Mouse (Mus musculus) erythroblast, adult 5-6 weeks (primary cell): Measurements from ENCODE around the gene H3f3b. TPM values are rescaled to one million over a fixed set of nuclear protein-coding genes. Genes with fewer than 3 reads are reported as not detected.

Source experiments
- ATAC-seq: replicated peaks from 2 replicates; pipeline ENCODE4 v1.8.0; 2016; ENCODE audit warnings: moderate number of reproducible peaks, mild to moderate bottlenecking, moderate TSS enrichment, inconsistent platforms; ENCODE audit not compliant: poor library complexity, low FRiP score, severe bottlenecking
- total RNA-seq, 2 experiments: library from RNA; stranded (forward) in 1 of 2; stranded (reverse) in 1 of 2; fragments of 150-400 nt in 1 of 2; fragments of 200-764, 138-1000 nt in 1 of 2; gene quantifications; 2 replicates each; pipeline versions ENCODE4 v1.2.3 to v1.2.4; 2015 to 2017; ENCODE audit warnings: low replicate concordance in 2 of 2

H3f3b gene
- total RNA-seq, 2 experiments from 2014 or later, result 384 to 401 TPM

DNA sequence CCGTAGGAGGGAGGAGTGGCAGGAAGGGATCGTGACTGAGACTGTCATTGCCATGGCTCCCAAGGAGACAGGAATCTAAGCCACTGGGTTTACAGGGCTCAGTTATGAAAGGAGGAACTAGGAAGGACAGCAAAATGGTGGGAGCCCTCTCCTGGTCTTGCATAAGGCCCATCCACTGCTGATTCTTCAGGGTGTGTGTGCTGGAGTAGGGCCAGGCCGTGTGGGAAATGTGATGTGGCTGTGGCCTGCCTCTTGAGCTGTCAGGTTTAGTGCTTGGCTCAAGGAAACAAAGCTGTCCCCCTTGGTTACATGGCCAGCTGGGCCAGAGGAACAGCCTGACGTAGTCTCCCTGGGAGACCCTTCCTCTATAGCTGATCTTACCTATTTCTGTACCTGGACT, 22.4 kb upstream of the H3f3b start:
- ATAC-seq, result no peak

DNA sequence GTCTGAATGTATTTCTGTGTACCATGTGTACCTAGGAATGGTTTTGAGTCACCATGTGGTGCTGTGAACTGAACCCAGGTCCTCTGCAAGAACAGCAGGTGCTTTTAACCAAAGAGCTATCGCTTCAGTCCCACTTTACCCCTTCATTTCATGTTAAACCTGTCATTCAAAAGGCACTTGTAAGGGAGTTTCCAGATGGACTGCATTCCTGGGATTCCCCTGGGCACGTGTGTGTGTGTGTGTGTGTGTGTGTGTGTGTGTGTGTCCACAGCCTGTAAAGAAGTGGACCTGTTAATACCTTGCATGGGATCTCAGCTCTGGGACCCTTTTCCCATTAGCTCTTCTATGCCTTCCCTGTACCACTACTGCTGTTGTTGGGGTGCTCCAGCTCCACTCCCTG, 21.8 kb upstream of the H3f3b start:
- no peak for ATAC-seq

DNA sequence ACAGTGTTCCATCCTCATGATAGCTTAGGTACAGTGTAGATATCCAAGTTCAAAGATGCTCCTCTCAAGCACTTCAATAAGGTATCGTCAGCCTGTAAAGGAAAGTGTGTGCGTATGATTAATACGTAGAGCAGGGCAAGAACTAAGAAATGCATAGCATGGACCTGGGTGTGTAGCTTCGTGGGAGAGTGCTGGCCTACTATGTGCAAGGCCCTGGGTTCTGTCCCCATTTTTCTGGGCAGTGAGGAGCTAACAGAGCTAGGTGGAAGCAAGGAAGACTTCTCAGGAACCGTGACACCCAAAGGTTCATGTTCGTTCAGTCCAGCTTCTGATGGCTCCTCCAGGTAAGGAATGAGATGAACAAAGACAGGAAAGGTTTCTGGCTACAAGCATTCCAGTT, 17.4 kb upstream of the H3f3b start:
- no peak for ATAC-seq

DNA sequence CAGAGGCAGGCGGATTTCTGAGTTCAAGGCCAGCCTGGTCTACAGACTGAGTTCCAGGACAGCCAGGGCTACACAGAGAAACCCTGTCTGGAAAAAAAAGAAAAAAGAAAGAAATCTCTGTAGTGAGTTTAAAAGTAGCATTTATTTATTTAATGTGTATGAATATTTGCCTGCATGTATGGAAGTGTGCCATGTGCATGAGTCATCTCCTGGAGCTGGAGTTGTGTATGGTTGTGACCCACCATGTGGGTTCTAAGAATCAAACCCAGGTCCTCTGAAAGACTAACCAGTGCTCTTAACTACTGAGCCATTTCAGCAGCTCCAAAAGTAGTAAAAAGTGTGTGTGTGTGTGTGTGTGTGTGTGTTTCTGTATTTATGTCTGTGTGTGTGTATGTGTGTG, 15.5 kb upstream of the H3f3b start:
- no peak for ATAC-seq

DNA sequence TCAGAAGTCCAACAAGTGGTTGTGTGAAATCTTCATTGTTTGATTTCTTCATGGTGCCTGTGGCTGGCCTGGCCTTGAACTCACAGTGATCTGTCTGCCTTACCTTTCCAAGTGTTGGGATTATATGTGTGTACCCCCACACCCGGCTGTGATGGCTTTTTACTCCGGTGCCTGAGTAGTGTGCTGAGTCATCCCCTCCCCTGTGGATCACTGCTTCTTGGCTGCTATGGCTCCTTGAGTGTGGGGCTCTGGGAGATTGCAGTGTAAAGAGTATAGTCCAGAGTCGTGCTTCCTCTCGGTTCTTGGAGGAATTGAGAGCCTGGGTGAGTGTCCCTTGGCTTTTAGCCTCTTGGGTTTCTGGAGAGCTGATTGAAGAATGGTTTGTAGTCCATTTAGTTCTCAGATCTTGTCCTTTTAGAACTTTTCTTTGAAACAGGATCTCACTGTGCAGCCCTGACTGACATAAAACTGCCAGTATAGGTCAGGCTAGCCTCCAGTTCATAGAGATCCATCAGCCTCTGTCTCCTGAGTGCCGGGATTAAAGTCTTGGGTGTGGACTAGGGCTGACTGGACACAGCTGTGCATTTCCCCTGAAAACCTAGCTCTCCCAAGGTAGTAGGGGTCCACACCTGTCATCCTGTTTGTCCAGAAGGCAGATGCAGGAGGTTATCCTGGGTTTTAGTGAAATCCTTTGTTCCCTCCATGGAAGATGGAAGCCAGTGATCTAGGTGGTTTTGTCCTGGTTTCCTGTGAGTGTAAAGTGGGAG, 14.8 kb upstream of the H3f3b start:
- ATAC-seq, result peak; percentile 38; the same call in 1 of the 2 replicates

DNA sequence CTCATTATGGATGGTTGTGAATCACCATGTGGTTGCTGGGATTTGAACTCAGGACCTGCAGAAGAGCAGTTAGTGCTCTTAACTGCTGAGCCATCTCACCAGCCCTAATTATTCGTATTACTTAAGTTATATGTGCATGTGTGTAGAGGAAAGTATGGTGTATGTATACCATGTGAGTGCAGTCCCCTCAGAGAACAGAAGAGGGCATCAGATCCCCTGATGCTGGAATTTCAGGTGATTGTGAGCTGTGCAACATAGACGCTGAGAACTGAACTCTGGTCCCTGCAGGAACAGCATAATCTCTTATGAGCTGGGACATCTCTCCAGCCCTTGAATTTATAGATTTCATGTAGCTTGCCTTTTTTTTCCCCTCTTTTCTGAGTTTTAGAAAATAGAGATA, 14.1 kb upstream of the H3f3b start:
- ATAC-seq, result no peak

DNA sequence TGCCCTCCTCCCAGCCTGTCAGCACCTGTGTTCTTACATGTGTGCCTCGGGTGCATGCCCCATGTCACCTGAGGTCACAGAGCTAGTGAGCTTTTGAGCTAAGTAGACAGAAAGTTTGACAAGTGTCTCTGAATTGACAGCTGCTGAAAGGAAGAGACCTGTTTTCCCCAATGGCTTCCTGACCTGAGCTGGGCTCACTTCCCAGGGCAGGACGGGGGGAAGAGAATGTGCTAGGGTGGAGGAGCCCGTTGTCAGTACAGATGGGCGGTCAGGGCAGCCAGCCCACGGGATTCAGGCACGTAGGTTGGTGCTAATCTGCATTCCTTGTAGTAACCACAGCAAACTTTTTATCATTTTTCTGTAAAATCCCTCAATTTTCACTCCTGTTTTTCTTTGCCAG, 12.8 kb upstream of the H3f3b start:
- ATAC-seq, result no peak

DNA sequence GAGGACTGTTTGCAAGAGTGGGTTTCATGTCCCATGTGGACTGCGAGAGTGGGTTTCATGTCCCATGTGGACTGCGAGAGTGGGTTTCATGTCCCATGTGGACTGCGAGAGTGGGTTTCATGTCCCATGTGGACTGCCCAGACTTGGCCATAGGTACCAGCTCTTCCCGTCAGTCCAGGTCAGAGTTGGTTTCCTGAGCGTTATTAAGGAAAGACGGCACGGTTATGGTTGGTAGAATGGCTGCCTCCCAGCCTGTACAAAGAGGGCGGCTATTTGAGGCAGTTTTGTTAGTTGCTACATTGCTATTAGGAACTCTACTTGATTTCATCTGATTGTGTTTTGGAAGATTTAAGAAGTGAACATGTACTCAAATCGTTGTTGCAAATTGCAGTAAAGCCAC, 10.1 kb upstream of the H3f3b start:
- no peak for ATAC-seq

DNA sequence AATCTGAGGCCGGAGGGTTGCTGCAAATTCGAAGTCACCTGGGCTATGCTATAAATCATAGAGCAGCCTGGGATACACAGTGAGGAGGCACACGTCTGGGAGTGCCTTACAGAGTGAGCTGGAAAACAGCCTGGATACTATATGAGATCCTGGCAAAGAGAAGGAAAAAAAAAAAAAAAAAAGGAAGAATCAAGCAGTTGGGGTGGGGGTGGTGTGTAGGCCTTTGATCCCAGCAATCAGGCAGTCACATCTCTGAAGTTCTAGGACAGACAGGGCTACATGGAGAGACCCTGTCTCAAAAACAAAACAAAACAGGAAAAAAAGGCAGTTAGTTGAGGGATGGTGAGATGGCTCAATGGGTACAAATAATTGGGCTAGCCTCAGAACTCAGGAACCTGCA, 8.9 kb upstream of the H3f3b start:
- no peak for ATAC-seq

DNA sequence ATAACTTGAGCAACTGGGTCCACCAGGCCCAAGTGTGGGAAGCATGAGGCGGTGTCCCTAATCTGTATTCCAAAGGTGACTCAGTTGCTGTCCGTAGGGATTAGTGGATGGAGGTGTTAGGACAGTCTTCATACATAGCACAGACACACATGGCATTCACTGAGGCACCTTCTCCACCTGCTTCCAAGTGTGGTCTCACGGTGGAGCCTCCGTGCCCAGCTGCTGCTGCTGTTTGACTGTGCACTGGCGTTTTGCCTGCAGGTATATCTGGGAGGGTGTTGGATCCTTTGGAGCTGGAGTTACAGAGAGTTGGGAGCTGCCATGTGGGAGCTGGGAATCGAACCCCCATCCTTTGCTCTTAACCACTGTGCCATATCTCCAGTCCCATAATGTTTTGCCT, 6.8 kb upstream of the H3f3b start:
- no peak for ATAC-seq

DNA sequence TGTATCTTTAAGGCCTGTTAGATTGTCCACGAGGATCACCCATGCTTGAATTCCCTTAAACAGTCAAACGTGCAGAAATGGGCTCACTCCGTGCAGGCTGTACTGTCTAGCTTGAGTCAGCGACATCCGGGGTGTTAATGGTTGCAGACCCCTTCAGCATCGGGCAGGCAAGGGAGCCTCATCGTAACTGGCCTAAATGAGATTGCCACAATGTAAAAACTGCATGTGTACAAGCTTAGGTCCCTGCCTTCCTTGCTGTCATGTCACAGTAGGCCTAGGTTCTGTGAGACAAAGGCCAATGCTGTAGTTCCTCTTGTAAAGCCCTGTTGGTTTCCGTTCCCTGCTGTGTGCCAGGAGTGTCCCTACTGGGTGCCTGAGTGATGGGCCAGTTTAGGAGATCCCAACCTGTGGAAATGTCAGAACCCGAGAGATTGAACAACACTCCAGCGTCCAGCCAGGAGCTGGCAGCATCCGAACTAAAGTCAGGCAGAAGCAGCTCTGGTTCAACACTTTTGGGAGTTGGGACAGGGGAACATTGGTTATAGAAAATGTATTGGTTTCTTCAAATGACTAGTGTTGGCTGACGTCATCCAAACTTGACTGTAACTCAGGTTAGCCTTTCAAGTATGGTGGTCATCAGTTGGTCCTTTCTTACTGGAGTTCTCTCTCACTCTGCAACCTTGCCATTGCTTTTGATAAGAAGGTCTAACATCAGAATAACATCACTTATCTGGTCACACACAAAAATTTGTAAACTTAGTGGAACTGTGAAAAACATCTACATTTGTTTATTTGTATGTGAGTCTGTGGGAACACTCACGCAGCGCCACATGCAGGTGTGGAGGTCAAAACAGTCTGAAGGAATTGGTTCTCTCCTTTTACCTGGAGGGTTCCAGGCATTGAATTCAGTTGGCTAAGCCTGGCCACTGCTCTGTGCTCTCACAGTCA, 3.4 kb upstream of the H3f3b start:
- peak; percentile 38 for ATAC-seq

DNA sequence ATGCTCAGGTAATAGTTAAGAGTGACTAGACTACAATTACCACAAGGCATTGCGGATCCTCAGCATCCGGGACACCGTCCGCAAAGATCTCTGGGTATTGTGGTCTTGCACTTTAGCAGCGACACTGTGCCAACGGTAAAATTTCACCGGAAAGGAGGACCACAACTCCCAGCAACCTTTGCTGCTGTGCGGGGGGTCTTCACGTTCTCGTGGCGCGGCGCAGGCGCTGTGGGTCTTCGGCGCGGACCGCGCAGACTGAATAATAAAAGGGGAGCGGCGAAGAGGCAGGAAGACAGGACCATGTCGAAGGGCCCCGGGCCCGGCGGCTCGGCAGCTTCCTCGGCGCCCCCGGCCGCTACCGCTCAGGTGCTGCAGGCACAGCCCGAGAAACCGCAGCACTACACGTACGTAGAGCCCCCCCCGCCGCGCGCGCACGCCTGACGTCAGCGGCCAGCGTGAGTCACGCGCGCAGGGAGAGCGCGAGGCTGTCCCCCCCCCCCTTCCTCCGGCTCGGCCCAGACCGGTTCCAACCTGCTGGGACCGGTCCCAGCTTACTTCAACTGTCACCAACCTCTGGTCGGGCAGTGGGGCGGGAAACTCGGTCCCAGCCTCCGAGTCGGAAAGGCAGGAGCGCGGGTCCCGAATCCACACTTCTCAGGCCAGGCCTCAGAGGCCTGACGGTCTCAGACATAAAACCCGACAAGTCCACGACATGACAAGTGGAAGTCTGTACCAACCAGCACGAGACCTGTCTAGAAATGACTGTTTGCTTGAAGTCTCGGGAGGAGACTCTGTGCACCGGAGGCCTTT, 2.5 kb upstream of the H3f3b start, which contains the start of gene Unk:
Gene Unk, plus strand, starts transcription at position 235 of the 810 bp plus-strand sequence.
- peak; percentile 87 for ATAC-seq

DNA sequence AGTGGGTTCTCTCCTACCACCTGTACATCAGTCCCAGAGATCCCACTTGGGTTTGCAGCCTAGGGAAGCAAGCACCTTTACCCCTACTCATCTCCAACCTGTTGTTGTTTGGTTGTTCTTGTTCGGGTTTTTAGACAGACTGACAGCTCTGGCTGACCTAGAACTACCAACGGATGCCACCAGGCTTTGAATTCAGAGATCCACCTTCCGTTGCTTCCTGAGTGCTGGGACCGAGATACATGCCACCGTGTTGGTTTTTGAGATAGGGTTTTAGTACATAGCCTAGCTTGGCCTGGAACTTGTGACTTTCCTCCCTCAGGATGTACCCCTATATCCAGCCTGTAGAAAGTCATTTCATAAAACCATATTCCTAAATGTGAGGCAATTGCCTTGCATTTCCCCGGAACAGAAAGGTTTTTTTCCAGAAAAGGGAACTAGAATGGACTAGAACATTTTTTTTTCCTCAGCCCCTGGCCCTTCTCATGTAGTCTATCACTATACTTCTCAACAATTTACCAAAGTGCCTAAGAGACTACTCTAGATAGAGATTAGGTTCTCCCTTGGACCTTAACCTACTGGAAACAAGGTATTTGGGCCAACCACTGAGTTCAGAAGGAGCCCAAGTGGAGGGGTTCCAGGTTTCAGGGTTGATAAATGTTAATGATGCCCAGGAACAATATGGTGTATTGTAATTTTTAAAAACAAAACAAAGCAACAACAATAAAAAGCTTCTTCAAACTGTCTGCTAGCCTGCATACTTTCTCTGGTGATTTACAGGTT, 1.5 kb upstream of the H3f3b start:
- ATAC-seq, result no peak

DNA sequence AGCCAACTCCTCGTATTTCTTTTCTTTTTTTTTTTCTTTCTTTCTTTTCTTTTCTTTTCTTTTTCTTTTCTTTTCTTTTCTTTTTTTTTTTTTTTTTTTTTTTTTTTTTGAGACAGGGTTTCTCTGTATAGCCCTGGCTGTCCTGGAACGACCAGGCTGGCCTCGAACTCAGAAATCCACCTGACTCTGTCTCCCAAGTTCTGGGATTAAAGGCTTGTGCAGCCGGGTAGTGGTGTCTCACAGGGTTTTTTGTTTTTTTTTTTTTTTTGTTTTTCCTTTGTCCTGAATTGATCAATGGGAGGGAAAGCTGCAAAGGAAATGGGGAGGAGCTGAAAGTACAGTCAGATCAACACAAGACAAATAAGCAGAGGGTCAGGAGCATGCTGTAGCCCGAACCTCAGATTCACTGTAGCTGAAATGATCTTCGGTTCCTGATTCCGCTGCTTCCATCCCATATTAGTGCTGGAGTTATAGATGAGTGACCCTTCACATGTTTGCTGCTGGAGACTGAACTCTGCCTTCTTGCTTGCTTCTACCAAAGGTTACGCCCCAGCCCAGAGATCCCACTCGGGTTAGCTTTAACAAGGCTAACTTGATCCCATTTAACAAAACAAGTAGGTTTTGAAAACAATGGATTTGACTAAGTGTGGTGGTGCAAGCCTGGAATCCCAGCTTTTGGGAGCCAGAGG, 559 bp upstream of the H3f3b start:
- no peak for ATAC-seq

DNA sequence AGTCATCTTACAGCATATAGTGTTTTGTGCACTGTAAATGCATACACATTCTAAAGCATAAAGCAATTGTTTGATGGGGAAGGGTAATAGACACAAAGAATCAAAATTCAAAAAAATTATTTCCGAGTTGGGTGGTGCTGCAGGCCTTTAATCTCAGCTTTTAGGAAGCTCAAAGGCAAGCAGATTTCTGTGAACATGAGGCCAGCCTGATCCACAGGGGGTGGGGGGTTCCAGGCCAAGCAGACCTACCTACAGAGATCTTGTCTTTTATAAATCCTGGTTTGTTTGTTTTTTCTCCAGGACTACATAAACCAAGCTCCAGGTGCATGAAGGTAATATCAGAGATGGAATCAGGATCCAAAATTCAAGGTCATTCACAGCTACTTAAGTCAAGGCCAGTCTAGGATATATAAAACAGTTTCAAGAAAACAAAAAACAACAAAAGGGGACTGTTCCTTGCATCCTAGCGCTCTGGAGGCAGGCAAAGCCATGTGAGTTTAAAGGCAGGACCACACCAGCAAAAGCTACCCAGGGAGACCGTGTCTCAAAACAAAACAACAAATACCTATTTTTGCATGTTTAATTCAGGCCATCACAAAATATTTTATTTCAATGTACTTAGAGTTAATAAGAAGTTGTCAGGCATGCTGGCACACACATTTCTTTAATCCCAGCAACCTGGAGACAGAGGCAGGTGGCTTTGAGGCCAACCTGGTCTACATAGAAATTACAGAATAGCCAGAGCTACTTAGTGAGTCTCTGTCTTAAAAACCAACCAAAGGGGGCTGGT, 2.5 kb downstream of the H3f3b start:
- no peak for ATAC-seq

DNA sequence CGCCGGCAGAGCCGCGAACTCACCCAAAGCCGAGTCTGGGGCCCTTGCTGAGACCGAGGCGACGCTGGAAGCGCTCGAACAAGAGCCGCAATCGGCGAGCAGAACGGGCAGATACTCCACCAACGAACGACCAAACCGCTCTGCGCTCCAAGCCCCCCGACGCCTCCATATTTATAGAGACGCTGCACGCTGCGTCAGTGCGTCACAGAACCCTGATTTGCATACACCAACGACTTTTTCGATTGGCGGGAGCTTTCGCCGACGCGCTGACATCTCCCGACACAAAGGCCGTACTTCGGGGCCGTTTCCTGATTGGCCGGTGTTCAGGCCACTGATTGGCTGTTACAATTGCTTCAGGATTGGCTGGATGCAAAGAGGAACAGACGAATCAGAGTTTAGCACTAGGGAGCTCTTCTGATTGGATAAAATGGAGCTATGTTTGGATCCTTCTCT, 3.4 kb downstream of the H3f3b start:
- ATAC-seq, result peak; percentile 88

DNA sequence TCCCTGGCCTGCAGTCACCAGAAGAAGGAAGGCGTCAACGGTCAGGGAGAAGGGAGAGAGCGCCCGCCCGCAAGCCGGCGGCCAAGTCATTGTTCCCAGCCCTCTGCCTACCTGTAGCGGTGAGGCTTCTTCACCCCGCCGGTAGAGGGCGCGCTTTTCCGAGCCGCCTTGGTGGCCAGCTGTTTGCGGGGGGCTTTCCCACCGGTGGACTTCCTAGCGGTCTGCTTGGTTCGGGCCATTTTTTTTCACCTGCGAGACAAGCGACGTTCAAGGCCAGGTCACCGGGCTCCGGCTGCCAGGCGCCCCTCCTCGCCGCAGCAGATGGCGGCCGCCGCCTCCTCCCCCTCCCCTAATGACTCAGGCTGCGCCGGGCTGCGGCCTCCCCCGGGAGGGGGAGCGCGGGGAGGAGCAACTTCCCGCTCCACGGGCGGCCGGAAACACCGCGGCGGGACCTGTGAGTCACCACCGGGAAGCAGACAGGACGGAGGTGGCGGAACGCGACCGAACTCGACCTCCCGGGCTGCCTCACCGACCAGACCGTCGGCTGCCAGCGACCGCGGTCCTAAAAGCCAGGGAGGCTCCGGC, 3.9 kb downstream of the H3f3b start:
- ATAC-seq, result peak; percentile 45
